Mouse (Mus musculus) bone marrow, adult 2 months (tissue): ENCODE results near the gene Zdhhc23.

ENCODE experiments used
- CTCF ChIP-seq: fragments of 200-500 bp; IDR thresholded peaks from 2 replicates; pipeline ENCODE4 v1.5.1; 2011; ENCODE audit warnings: low read length, control low read depth; ENCODE audit not compliant: control insufficient read depth, insufficient read depth
- POLR2A ChIP-seq: fragments of 200-500 bp; IDR thresholded peaks from 2 replicates; pipeline ENCODE4 v1.6.1; 2011; ENCODE audit warnings: low read depth, mild to moderate bottlenecking, control low read depth, low read length, borderline replicate concordance; ENCODE audit not compliant: control insufficient read depth

DNA sequence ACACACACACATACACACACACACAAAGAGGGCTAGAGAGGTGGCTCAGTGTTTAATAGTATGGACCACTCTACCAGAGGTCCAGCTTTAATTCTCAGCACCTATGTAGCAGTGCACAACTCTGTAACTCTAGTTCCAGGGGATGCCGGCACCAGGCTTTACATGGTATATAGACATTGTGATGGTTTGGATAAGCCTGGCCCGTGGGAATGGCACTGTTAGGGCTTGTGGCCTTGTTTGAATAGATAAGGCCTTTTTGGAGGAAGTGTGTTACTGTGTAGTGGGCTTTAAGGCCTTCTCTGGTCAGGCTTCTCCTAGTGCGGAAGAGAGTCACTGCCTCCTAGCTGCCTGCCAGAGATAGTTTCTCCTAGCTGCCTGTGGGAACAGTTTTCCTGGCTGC lies 60.7 kb downstream of the Zdhhc23 start:
- TF ChIP-seq CTCF (no peak), POLR2A (no peak)
